Mouse (Mus musculus): ENCODE data around the gene Btbd8.

GRCm38 (mm10) chr5:107444251-107444650 lies 6.5 kb downstream of the Btbd8 start:
- no peak for TF ChIP-seq POLR2A (IDR thresholded peaks at IDR 0.05; ENCODE audit: control insufficient read depth, low read depth, low read length)
- TF ChIP-seq CTCF (IDR thresholded peaks at IDR 0.05; ENCODE audit: control insufficient read depth, insufficient read depth, insufficient replicate concordance, low read depth, low read length) = no peak
